Mouse (Mus musculus): Measurements from ENCODE around the gene Chst8.

Chst8 gene

DNA sequence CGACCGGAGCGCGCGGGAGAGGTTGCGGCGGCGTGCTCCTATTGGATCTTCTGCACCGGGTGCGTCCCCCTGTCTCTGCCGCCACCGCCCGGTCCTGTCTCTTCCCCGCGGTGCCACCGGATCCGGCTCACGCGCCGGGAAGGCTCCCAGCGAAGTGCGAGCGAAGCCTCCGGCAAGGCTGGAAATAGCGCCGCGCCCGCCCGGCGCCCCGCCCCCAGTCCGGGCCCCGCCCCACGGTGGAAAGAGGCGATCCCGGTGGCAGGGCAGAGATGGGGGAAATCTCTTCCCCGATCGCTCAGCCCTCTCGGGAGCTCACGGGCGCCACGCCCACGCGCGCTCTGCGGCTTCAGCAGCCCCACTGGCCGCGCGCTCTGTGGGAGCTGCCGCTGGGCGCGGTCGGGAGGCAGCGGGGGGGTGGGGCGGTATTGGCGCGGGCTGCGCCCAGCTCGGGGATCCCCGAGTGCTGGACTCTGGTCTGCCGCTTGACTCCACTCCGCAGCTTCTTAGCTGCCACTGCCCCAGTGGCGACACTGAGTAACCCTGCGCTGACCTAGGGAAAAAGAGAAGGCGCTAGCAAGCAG lies at the start of gene Chst8:
Chst8 (minus strand) TSS at position 181 of the 581 bp plus-strand sequence.
- DNase-seq (ENCODE audit: low read depth, low spot score), result peak; percentile 81

GRCm38 (mm10) chr7:34858291-34858690 lies 45.8 kb upstream of the Chst8 start:
- no peak for DNase-seq (ENCODE audit: low read depth, low spot score)

DNA sequence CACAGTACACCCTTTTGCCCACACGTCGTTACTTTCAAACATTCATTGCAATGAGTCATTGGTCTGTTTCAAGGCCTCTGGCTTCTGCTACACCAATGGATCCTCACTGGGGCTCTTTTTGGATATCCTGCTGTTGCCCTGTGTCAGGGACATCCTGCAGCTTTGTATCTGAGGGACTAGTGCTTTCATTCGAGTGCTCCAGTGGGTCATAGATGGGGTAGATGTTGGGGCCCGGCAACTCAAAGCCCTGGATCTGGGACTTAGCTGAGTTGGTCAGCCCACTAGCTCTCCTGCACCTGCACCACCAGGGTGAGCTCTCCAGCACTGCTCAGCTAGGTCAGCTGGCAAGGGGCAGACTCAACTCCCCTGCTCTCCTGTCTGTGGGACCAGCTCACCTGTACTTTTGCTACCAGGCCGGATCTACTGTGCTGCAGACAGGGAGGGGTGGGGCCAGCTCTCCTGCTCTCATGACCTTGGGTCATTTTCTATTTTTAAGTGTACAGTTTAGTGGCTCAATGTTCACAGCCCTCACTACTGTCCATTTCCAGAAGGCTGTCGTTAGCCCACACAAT lies 42.4 kb upstream of the Chst8 start:
- no peak for DNase-seq (ENCODE audit: low read depth, low spot score)

- no peak for DNase-seq (ENCODE audit: low read depth, low spot score)
These were observed 40.9 kb upstream of the Chst8 start for GRCm38 (mm10) chr7:34853393-34853792.

GRCm38 (mm10) chr7:34849660-34850059 lies 37.1 kb upstream of the Chst8 start:
- peak; percentile 94 for DNase-seq (ENCODE audit: low read depth, low spot score)

DNA sequence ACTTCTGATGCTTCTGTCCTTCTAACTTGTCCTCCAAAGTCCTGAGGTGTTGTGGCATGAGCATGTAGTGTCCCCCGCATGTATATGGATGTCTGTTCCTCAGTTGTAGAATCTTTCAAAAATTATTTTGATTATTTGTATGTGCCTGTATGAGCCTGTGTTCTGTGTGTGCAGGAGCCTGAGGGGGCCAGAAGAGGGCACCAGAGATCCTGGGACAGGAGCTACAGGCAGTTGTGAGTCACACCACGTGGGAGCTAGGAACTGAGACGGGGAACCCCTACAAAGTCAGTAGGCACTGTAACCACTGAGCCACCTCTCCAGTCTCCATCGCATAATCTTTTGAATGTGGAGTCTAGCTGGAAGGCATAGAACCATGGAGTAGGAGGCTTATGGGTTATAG lies 36.3 kb upstream of the Chst8 start:
- DNase-seq (ENCODE audit: low read depth, low spot score), result peak; percentile 71

GRCm38 (mm10) chr7:34847900-34848299 lies 35.4 kb upstream of the Chst8 start:
- DNase-seq (ENCODE audit: low read depth, low spot score), result no peak

DNA sequence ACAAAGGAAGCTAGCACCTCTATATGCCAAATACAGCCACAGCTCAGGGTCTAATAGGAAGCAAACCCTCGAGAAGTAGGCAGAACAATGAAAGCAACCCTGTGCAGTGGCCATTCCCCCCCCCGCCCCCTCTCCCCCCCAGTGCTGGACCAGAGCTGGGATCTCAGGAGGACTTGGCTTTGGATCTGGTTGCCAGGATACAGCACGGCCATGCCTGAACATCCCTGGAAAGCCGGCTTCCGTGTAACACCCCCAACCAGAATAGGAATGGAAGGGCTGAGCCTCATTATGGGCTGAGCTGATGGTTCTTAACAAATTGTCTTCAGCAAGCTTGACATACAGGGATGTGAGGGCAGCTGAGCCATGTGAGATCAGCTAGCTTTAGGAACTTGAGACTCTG lies 34.9 kb upstream of the Chst8 start:
- no peak for DNase-seq (ENCODE audit: low read depth, low spot score)

GRCm38 (mm10) chr7:34838749-34839148 lies 26.2 kb upstream of the Chst8 start:
- DNase-seq (ENCODE audit: low read depth, low spot score), result peak; percentile 73

DNA sequence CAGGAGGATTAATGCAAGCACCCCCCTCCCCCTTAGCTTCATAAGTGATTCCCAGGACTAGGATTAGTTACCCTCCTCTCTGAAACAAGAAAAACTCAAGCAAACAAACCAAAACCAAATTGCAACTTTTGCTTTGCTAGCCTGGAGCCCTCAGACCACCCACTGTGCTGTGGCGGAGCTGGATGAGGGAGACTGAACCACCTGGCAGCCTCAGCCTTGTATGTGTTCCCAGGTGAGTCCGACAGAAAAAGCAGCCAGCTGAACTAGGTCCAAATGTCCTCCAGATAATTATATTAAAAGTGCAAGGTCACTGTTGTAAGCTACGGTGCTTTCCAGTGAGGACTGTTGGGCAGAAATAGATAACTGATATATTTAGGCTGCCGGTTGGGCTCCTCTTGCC lies 25.7 kb upstream of the Chst8 start:
- DNase-seq (ENCODE audit: low read depth, low spot score), result no peak

GRCm38 (mm10) chr7:34826255-34826909 lies 13.9 kb upstream of the Chst8 start:
- DNase-seq (ENCODE audit: low read depth, low spot score), result peak; percentile 84

DNA sequence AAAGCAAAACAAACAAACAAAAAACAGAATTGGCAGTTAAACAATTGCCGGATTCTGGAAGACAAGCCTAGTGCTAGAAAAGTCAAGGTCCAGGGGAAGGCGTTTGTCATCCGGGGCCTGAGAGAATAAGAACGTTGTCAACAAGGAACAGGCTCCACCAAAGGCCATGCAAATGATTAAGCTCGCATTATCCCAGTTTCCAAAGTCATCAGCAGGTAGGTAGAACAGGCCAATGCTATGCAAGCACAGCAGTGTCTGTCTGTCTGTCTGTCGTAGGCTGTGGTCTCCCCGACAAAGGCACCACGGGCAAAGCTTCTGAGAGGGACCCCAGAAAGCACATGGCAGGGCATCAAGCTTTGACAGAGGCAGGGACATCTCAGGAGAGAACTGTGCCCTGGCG lies 9.1 kb upstream of the Chst8 start:
- DNase-seq (ENCODE audit: low read depth, low spot score), result no peak

DNA sequence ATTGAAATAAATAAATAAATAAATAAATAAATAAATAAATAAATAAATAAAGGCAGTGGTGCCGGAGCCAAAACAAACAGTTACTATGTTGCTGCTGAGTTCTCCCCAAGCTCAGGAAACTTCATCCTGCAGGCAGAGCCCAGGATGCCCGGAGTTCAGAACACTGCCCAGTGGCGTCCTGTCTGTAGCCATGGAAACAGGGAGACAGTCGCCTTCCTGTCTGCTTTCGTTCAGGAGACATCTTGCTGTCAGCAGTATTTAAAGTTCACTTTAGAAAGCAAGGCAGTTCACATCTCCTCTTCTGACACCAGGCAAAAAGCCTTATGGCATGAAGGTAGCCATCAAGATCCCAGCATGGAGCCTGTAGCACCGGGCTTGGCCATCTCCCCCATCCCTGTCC lies 8.0 kb upstream of the Chst8 start:
- peak; percentile 30 for DNase-seq (ENCODE audit: low read depth, low spot score)

DNA sequence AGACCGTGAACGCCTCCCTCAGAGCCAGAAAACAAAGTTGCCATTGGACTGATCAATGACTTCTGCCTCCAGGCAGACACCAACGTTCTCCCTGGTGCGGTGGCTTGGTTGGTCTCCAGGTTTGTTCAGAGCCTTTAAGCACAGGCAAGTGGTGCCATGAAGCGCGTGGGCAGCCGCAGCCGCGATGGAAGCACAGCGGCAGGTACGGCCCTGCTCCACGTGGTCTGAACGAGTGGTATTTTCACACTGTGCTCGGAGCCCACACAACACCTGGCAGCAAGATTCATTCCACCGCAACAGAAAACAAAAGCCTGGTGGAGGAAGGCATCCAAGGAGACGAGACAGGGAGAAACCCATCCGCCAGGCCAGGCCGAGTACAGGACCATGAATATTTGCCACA lies 7.3 kb upstream of the Chst8 start:
- DNase-seq (ENCODE audit: low read depth, low spot score), result no peak

DNA sequence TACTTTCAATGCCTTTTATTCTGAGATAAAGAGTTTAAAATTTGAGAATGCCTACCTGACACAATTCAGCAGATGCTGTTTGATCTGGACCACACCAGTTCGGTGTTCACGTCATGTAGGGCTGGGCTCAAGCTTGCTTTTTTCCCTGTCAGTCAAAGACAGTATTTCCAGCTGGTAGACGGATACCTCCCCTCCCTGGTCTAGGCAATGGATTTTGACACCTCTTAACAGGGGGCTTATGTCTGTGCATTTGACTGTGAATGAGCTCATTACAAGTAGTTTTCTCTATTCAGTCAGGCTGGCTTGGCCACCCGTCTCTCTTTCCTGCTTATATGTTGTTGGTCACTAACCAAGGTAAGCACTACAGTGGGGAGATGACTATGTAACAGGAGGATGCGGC lies 6.1 kb upstream of the Chst8 start:
- DNase-seq (ENCODE audit: low read depth, low spot score), result no peak

- no peak for DNase-seq (ENCODE audit: low read depth, low spot score)
These were observed 4.5 kb upstream of the Chst8 start for GRCm38 (mm10) chr7:34816981-34817380.

DNA sequence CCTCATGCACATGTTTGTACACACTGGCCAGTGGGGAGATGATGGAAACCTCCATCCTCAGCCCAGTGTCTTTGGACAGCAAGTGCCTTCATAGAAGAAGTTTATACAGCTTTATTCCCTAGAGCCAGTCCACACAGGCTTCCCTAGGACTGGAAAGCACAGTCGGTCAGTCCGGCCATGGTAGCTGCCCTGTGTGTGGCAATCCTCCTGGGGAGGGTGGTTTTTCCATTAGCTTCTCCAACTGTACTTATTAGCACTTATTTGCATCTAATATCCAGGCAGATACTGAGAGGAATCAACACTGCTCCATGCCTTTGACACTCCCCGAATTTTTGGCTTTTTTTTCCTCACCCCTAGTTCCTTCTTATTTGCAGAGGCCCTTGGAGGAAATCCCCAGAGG lies 2.3 kb upstream of the Chst8 start:
- DNase-seq (ENCODE audit: low read depth, low spot score), result no peak

DNA sequence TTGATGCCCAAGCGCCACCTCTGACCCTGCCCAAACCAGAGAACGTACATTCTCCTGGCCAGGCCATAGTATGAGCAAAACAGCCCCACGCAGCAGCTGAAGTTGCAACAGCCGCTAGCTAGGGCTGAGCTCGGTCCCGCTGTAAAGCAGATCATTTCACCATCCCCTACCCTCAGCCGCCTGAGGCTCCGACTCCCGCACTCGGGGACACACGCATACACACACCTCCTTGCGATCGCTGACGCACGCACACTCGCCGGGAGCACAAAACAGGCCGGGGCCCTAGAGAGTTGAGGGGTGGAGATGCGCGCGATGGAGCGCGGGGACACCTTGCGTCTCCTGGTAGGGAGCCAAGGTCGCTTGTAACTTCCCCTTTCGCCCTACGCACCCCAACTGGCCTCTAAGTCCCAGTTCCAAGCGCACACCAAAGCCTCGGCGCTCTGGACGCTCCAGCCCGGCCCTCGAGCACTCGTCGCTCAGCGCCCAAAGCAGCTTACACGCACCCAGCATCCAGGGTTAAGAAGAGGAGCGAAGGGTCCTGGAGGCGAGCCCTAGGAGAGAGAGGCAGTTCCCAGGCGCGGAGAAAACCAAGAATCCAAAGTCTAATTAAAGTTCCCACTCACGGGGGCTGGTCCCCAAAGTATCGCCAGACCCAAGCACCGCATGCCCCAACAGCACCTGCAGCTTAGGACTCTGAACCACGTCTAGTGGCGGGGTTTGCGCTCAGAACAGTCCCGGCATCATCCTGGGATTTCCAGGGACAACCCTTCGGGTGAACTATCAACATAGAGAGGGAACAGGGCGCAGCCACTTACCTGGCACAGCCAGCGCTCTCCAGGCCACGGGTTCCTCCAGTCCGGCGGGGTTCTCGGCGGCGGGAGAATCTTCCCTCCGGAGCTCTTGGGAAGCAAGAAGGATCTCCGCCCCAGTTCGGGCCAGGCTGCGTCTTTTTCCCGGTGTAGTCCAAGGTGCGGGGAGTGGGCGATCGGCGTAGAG lies 682 bp downstream of the Chst8 start:
- DNase-seq (ENCODE audit: low read depth, low spot score), result peak; percentile 74

GRCm38 (mm10) chr7:34811060-34811459 lies 1.5 kb downstream of the Chst8 start:
- DNase-seq (ENCODE audit: low read depth, low spot score), result no peak

DNA sequence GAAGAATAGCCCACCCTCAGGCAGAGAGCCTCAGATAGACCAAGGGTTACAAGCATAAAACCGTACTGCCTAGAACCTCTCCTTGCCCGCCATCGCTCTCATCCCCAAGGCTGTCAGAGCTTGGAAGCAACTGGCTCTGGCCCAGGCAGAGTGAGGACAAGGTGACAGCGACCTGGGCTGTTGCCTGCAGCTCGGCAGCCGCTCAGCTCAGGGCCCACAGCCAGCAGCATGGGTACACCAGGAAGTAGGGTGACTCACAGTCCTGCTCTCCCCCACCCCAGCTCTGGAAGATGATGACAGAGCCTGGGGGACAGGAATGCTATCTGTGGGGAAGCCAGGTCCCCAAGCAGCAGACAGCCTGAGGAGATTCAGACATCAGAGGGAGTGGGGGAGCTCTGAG lies 6.2 kb downstream of the Chst8 start:
- DNase-seq (ENCODE audit: low read depth, low spot score), result no peak

DNA sequence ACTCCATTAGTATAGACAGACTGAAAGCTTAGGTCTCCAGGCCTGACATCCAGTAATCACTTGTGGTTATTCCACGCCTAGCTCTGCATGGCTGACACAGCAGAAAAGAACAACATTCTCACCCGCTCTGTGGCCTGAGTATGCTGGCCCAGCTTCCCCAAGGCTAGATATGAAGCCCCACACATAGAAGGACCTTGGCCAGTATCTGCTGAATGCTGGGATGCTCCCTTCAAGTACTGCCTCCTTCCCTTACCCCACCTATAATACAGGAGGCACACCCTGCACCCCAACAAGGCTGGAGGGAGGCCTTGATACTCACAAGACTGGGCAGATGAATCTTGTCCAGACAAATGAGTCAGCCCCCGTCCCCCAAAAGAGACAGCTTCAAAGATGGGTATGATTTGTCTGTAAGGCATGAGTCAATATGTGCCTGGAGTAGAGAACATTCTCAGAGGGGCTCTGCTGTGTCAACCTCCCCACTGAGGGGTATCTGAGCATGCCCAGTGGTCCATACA lies 6.8 kb downstream of the Chst8 start:
- no peak for DNase-seq (ENCODE audit: low read depth, low spot score)

DNA sequence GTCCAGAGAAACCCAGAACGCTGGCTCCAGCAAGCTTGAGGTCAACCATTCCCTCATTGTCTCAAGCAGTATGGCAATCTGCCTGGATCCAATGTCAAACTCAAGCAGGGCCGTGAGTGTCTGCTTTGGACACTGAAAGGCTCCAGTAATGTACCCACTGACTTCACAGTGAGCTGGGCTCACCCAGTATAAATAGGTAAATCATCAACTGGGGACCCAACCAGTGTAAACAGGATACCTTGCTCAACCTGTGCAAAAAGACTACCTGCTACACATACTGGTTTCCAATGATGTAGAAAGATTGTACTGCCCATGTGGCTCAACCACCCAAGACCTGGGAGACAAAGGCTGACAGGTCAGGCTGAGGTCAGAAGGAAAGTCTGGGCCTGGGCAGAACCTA lies 7.5 kb downstream of the Chst8 start:
- no peak for DNase-seq (ENCODE audit: low read depth, low spot score)
